Mouse (Mus musculus): ENCODE results near the gene Akap2. TPM values are rescaled to one million over a fixed set of nuclear protein-coding genes. Genes with fewer than 3 reads are reported as not detected.
"Not testable (repeated sequence)": the region's sequence is repeated elsewhere in the genome, so short reads cannot be mapped to it uniquely, and the experiment has no call there.

Akap2 gene
- polyA plus RNA-seq, 1 experiment = 19.3 TPM

DNA sequence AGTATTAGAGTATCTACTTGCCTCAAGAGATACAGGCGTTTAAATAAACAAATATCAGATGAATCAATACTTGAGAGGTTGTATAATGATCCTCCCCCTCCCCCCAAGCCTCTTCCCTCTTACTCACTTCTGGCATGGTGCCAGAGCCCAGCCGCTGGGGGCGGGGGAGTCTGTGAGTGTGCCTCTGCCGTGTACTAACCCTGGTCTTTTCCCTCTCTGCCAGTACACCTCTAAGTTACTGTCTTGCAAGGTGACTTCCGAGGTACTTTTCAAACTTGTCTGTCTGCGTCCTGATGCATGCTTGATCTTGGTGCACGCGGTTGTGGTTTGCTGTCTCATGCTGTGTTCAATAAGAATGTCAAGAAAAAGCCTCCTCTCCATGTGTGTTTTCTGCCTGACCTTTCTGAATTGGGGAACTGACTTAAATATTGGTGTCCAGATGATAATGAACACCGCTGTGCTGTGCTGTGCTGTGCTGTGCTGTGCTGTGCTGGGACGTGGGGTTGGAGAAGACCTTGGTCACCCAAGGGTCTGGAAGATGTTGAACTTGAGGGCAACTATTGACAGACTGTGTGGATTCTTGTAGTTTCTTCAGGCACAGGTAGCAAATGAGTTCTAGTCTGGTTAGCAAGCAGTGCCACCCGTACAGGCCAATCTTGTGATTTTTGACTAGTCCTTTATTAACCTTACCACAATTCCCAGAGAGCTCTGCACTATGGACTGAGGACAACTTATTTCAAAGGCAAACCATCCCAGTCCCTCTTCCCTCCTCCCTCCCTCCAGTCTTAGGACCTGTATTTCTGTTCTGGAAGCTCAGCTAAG lies 168.8 kb downstream of the Akap2 start:
- TF ChIP-seq MYOG (IDR thresholded peaks at IDR 0.05; ENCODE audit: control insufficient read depth in 1 of 3, insufficient read depth in 1 of 3, insufficient read length in 2 of 3, low read depth in 2 of 3) (no peak), MYOD1 (IDR thresholded peaks at IDR 0.05; ENCODE audit: control insufficient read depth in 1 of 3, insufficient read length in 2 of 3, low read depth in 2 of 3) (no peak), POLR2AphosphoS2 (IDR thresholded peaks at IDR 0.05; ENCODE audit: insufficient read length, low read depth) (no peak), MAX (IDR thresholded peaks at IDR 0.05; ENCODE audit: low read depth) (no peak), CEBPB (IDR thresholded peaks at IDR 0.05; ENCODE audit: insufficient read depth, poor library complexity, severe bottlenecking) (no peak), TCF12 (IDR thresholded peaks at IDR 0.05; ENCODE audit: insufficient read depth, poor library complexity, severe bottlenecking) (no peak), POLR2A (IDR thresholded peaks at IDR 0.05; ENCODE audit: insufficient read length, low read depth) (no peak)
- H3ac ChIP-seq (ENCODE audit: control insufficient read depth, insufficient read length) = no peak overlapping the region
- no peak overlapping the region for H3K4me2 ChIP-seq (ENCODE audit: low read depth)
- H3K4me3 ChIP-seq = no peak overlapping the region
- no peaks in the 10 kb centered on the region for H3K36me3 ChIP-seq (ENCODE audit: control insufficient read depth, insufficient read depth)
- H3K27me3 ChIP-seq (ENCODE audit: control insufficient read depth, insufficient read depth, insufficient read length) = no peaks in the 10 kb centered on the region
- peaks cover 80% of the 10 kb centered on the region for H3K79me2 ChIP-seq (ENCODE audit: control insufficient read depth, insufficient read depth)

DNA sequence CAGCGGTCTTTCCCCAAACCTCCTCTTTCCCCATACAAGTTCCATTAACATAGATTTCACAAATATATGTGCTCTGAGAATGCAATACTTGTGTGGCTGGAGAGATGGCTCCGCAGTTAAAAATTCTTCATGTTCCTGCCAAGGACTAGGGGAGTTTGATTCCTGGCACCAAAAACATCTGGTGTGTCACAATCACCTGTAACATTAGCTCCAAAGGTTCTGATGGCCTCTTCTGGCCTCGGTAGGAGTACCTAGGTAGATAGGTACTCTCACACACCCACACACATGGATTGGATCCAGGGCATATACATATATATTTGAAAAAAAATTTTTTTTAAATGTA lies 169.4 kb downstream of the Akap2 start:
- Histone ChIP-seq H3K4me3 (no peak overlapping the region), H3ac (ENCODE audit: control insufficient read depth, insufficient read length) (no peak overlapping the region), H3K27me3 (ENCODE audit: control insufficient read depth, insufficient read depth, insufficient read length) (no peaks in the 10 kb centered on the region), H3K4me2 (ENCODE audit: low read depth) (no peak overlapping the region), H3K79me2 (ENCODE audit: control insufficient read depth, insufficient read depth) (peaks cover 77% of the 10 kb centered on the region), H3K36me3 (ENCODE audit: control insufficient read depth, insufficient read depth) (no peaks in the 10 kb centered on the region)
- TF ChIP-seq MYOD1 (IDR thresholded peaks at IDR 0.05; ENCODE audit: control insufficient read depth in 1 of 3, insufficient read length in 2 of 3, low read depth in 2 of 3) = no peak
- no peak for TF ChIP-seq CEBPB (IDR thresholded peaks at IDR 0.05; ENCODE audit: insufficient read depth, poor library complexity, severe bottlenecking)
- no peak for TF ChIP-seq POLR2AphosphoS2 (IDR thresholded peaks at IDR 0.05; ENCODE audit: insufficient read length, low read depth)
- no peak for TF ChIP-seq MAX (IDR thresholded peaks at IDR 0.05; ENCODE audit: low read depth)
- TF ChIP-seq SRF (IDR thresholded peaks at IDR 0.05; ENCODE audit: control insufficient read depth, insufficient read length, low read depth) = no peak
- no peak for TF ChIP-seq TCF3 (IDR thresholded peaks at IDR 0.05; ENCODE audit: insufficient read length, low read depth)
- no peak for TF ChIP-seq USF1 (IDR thresholded peaks at IDR 0.05; ENCODE audit: low read depth)

GRCm38 (mm10) chr4:57888246-57888645 lies 170.8 kb downstream of the Akap2 start:
- no peak overlapping the region for H3K4me3 ChIP-seq
- TF ChIP-seq REST (IDR thresholded peaks at IDR 0.05; ENCODE audit: insufficient read depth, insufficient read length) (no peak), USF1 (IDR thresholded peaks at IDR 0.05; ENCODE audit: low read depth) (no peak), CEBPB (IDR thresholded peaks at IDR 0.05; ENCODE audit: insufficient read depth, poor library complexity, severe bottlenecking) (no peak), MYOD1 (IDR thresholded peaks at IDR 0.05; ENCODE audit: control insufficient read depth in 1 of 3, insufficient read length in 2 of 3, low read depth in 2 of 3) (no peak), MAX (IDR thresholded peaks at IDR 0.05; ENCODE audit: low read depth) (no peak), MYOG (IDR thresholded peaks at IDR 0.05; ENCODE audit: control insufficient read depth in 1 of 3, insufficient read depth in 1 of 3, insufficient read length in 2 of 3, low read depth in 2 of 3) (no peak), POLR2A (IDR thresholded peaks at IDR 0.05; ENCODE audit: insufficient read length, low read depth) (no peak), TCF12 (IDR thresholded peaks at IDR 0.05; ENCODE audit: insufficient read depth, poor library complexity, severe bottlenecking) (no peak), E2F4 (IDR thresholded peaks at IDR 0.05; ENCODE audit: insufficient read depth) (no peak), SRF (IDR thresholded peaks at IDR 0.05; ENCODE audit: control insufficient read depth, insufficient read length, low read depth) (no peak), POLR2AphosphoS2 (IDR thresholded peaks at IDR 0.05; ENCODE audit: insufficient read length, low read depth) (no peak), TCF3 (IDR thresholded peaks at IDR 0.05; ENCODE audit: insufficient read length, low read depth) (no peak)
- H3K4me2 ChIP-seq (ENCODE audit: low read depth) = no peak overlapping the region
- peaks cover 65% of the 10 kb centered on the region for H3K79me2 ChIP-seq (ENCODE audit: control insufficient read depth, insufficient read depth)
- H3ac ChIP-seq (ENCODE audit: control insufficient read depth, insufficient read length) = no peak overlapping the region
- no peaks in the 10 kb centered on the region for H3K27me3 ChIP-seq (ENCODE audit: control insufficient read depth, insufficient read depth, insufficient read length)
- H3K36me3 ChIP-seq (ENCODE audit: control insufficient read depth, insufficient read depth) = peaks cover 7% of the 10 kb centered on the region

DNA sequence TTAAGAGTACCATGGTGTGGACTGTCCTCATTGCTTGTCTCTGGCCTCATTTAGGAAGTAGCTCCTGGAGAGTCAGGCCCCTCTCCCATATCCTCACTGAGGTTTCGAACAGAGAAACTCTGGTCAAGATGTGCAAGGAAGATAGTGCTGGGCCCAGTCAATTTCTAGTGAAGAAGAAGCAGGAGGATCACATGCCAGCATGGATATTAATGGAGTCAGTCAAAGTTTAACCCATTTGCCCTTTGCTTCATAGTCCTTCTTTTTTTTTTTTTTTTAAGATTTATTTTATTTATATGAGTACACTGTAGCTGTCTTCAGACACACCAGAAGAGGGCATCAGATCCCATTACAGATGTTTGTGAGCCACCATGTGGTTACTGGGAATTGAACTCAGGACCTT lies 171.5 kb downstream of the Akap2 start:
- not testable (repeated sequence) for H3K4me2 ChIP-seq (ENCODE audit: low read depth)
- H3K79me2 ChIP-seq (ENCODE audit: control insufficient read depth, insufficient read depth) = peaks cover 61% of the 10 kb centered on the region
- H3K36me3 ChIP-seq (ENCODE audit: control insufficient read depth, insufficient read depth) = peaks cover 13% of the 10 kb centered on the region

DNA sequence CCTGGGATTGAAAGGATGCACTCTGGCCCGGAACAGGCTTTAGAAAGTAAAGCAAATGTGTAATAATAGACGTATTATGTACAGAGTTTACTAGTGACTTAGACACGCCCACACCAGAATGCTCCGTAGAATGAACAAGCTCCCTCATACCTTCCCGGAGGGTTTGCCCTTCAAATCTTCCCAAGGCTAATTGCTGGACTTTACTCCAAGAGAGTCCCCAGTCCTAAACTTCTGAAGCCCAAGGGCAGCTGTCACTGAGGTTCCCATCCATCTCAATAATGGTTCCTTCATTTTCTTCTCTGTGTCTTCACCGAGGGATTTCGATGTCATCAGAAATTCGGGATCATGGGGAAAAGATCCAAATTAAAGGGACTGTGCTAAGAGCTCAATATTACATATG lies 172.3 kb downstream of the Akap2 start:
- Histone ChIP-seq H3K36me3 (ENCODE audit: control insufficient read depth, insufficient read depth) (peaks cover 13% of the 10 kb centered on the region), H3ac (ENCODE audit: control insufficient read depth, insufficient read length) (no peak overlapping the region), H3K79me2 (ENCODE audit: control insufficient read depth, insufficient read depth) (peaks cover 53% of the 10 kb centered on the region), H3K4me2 (ENCODE audit: low read depth) (no peak overlapping the region), H3K4me3 (no peak overlapping the region), H3K27me3 (ENCODE audit: control insufficient read depth, insufficient read depth, insufficient read length) (no peaks in the 10 kb centered on the region)
- no peak for TF ChIP-seq CEBPB (IDR thresholded peaks at IDR 0.05; ENCODE audit: insufficient read depth, poor library complexity, severe bottlenecking)
- no peak for TF ChIP-seq POLR2A (IDR thresholded peaks at IDR 0.05; ENCODE audit: insufficient read length, low read depth)
- no peak for TF ChIP-seq USF1 (IDR thresholded peaks at IDR 0.05; ENCODE audit: low read depth)
- no peak for TF ChIP-seq SRF (IDR thresholded peaks at IDR 0.05; ENCODE audit: control insufficient read depth, insufficient read length, low read depth)
- no peak for TF ChIP-seq MYOG (IDR thresholded peaks at IDR 0.05; ENCODE audit: control insufficient read depth in 1 of 3, insufficient read depth in 1 of 3, insufficient read length in 2 of 3, low read depth in 2 of 3)
- TF ChIP-seq POLR2AphosphoS2 (IDR thresholded peaks at IDR 0.05; ENCODE audit: insufficient read length, low read depth) = no peak
- no peak for TF ChIP-seq MAX (IDR thresholded peaks at IDR 0.05; ENCODE audit: low read depth)
- no peak for TF ChIP-seq MYOD1 (IDR thresholded peaks at IDR 0.05; ENCODE audit: control insufficient read depth in 1 of 3, insufficient read length in 2 of 3, low read depth in 2 of 3)
- no peak for TF ChIP-seq TCF12 (IDR thresholded peaks at IDR 0.05; ENCODE audit: insufficient read depth, poor library complexity, severe bottlenecking)
- TF ChIP-seq TCF3 (IDR thresholded peaks at IDR 0.05; ENCODE audit: insufficient read length, low read depth) = no peak
- TF ChIP-seq REST (IDR thresholded peaks at IDR 0.05; ENCODE audit: insufficient read depth, insufficient read length) = no peak
- TF ChIP-seq E2F4 (IDR thresholded peaks at IDR 0.05; ENCODE audit: insufficient read depth) = no peak

More for the DNA sequence above, 171.5 kb downstream of the Akap2 start:
- not testable (repeated sequence) for H3ac ChIP-seq (ENCODE audit: control insufficient read depth, insufficient read length); H3K27me3 ChIP-seq (ENCODE audit: control insufficient read depth, insufficient read depth, insufficient read length); H3K4me3 ChIP-seq
